Mouse (Mus musculus) C2C12 (cell line): ENCODE results near the gene Dppa5a. TPM values are rescaled to one million over a fixed set of nuclear protein-coding genes. Genes with fewer than 3 reads are reported as not detected.

Experiments
- H3K27me3 ChIP-seq: one replicate; pipeline ENCODE4 v1.6.1; 2011; ENCODE audit not compliant: control insufficient read depth, insufficient read depth, insufficient read length
- H3K36me3 ChIP-seq: one replicate; pipeline ENCODE4 v1.6.1; 2011; ENCODE audit not compliant: control insufficient read depth, insufficient read depth
- H3K4me3 ChIP-seq: one replicate; pipeline ENCODE4 v1.5.1; 2011; ENCODE audit warnings: mild to moderate bottlenecking, control low read depth; ENCODE audit not compliant: poor library complexity, insufficient read depth, severe bottlenecking
- H3K79me2 ChIP-seq: one replicate; pipeline ENCODE4 v1.6.1; 2011; ENCODE audit not compliant: control insufficient read depth, insufficient read depth
- H3K79me3 ChIP-seq: one replicate; pipeline ENCODE4 v1.6.1; 2011; ENCODE audit warnings: low read depth, control low read depth
- H3ac ChIP-seq: one replicate; pipeline ENCODE3; 2011; ENCODE audit warnings: low read depth; ENCODE audit not compliant: control insufficient read depth, insufficient read length
- CEBPB ChIP-seq: IDR thresholded peaks from one replicate; pipeline ENCODE4 v1.6.1; 2011; ENCODE audit warnings: low read depth, mild to moderate bottlenecking, control low read depth, moderate library complexity
- CTCF ChIP-seq: IDR thresholded peaks from one replicate; pipeline ENCODE4 v1.5.1; 2011; ENCODE audit not compliant: control insufficient read depth, insufficient read depth, insufficient read length
- FOSL1 ChIP-seq: IDR thresholded peaks from one replicate; pipeline ENCODE4 v1.8.0; 2011; ENCODE audit warnings: mild to moderate bottlenecking, low read length; ENCODE audit not compliant: poor library complexity, insufficient read depth, severe bottlenecking
- MAX ChIP-seq: IDR thresholded peaks from one replicate; pipeline ENCODE4 v1.6.1; 2011; ENCODE audit warnings: mild to moderate bottlenecking, control low read depth
- MYOD1 ChIP-seq: IDR thresholded peaks from one replicate; pipeline ENCODE4 v1.6.1; 2011; ENCODE audit warnings: low read depth; ENCODE audit not compliant: control insufficient read depth, insufficient read length
- MYOG ChIP-seq: IDR thresholded peaks from one replicate; pipeline ENCODE4 v1.6.1; 2011; ENCODE audit not compliant: control insufficient read depth, insufficient read length; ENCODE audit errors: extremely low read depth
- USF1 ChIP-seq: IDR thresholded peaks from one replicate; pipeline ENCODE4 v1.6.1; 2011; ENCODE audit warnings: low read depth, mild to moderate bottlenecking, control low read depth, moderate library complexity
- polyA plus RNA-seq: library from polyadenylated mRNA; unstranded; fragments of >200 nt; fragmentation: generic; extraction: Trizol; gene quantifications from one replicate; pipeline ENCODE4 v1.2.1, GENCODE M21; 2012; ENCODE audit warnings: missing spikeins

Gene Dppa5a
- polyA plus RNA-seq, 1 experiment, result 0.34 TPM

- TF ChIP-seq USF1 (no peak), MAX (no peak)
- no peak overlapping the region for H3ac ChIP-seq
- H3K27me3 ChIP-seq, result no peaks in the 10 kb centered on the region
- no peaks in the 10 kb centered on the region for H3K36me3 ChIP-seq
- no peak overlapping the region for H3K4me3 ChIP-seq
- no peaks in the 10 kb centered on the region for H3K79me3 ChIP-seq
- H3K79me2 ChIP-seq, result no peaks in the 10 kb centered on the region
Observed at GRCm38 (mm10) chr9:78369349-78369748, 1.4 kb upstream of the Dppa5a start.

DNA sequence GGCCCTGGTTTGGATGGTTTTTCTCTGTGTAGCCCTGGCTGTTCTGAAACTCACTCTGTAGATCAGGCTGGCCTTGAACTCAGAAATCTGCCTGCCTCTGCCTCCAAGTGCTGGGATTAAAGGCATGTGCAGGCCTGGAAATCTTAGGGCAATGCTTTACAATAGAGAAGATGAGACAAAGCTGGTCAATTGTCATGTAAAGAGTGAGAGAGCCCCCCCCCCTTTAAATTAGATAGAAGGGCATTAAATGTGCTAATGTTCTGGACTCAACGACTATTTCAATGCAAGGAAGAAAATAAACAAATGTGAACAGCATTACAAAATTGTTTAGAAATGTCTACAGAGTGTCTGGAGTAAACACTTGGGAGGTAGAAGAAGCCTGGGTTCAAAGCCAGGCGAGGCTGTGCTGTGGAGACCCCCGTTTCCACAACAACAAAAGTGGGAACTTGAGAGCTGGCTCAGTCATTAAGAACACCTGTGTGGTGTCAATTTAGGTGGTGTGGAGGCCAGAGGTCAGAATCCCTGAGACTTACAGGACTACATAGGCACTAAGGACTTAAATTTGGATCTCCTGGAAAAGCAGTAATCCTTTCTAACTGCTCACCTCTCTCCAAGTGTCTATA is 805 bp upstream of the Dppa5a start:
- Histone ChIP-seq H3K79me2 (no peaks in the 10 kb centered on the region), H3ac (no peak overlapping the region), H3K27me3 (no peaks in the 10 kb centered on the region), H3K4me3 (no peak overlapping the region), H3K36me3 (no peaks in the 10 kb centered on the region), H3K79me3 (no peaks in the 10 kb centered on the region)
- no peak for TF ChIP-seq MYOD1
- no peak for TF ChIP-seq MYOG
- TF ChIP-seq CEBPB, result no peak
- TF ChIP-seq FOSL1, result no peak
- no peak for TF ChIP-seq MAX
- TF ChIP-seq CTCF, result no peak
- no peak for TF ChIP-seq USF1

GRCm38 (mm10) chr9:78365850-78366544 is 2.0 kb downstream of the Dppa5a start:
- no peaks in the 10 kb centered on the region for H3K36me3 ChIP-seq
- no peaks in the 10 kb centered on the region for H3K79me2 ChIP-seq
- H3K27me3 ChIP-seq, result no peaks in the 10 kb centered on the region
- H3K4me3 ChIP-seq, result no peak overlapping the region
- TF ChIP-seq CEBPB (no peak), MYOG (no peak), CTCF (no peak), FOSL1 (no peak), MAX (no peak), USF1 (no peak), MYOD1 (no peak)
- no peak overlapping the region for H3ac ChIP-seq
- no peaks in the 10 kb centered on the region for H3K79me3 ChIP-seq

DNA sequence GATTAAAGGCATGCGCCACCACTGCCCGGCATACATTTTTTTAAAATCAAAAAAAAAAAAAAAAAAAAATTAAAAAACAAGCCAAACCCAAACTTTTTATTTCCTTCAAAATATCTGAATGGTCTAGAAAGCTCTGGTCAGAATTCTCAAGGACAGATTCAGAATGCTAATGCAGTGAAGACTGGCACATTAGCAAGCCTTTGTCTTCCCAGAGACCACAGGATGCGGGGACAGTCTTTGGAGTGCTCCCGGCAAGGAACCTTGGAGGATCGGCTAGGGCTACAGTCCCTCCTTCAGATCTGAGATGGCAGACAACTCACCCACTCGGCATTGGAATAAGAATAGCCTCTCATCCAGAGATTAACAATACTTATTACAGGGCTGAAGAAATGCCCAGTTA is 3.3 kb downstream of the Dppa5a start:
- Histone ChIP-seq H3K79me3 (no peaks in the 10 kb centered on the region), H3K27me3 (no peaks in the 10 kb centered on the region), H3K36me3 (no peaks in the 10 kb centered on the region), H3K4me3 (no peak overlapping the region), H3K79me2 (no peaks in the 10 kb centered on the region), H3ac (no peak overlapping the region)
- no peak for TF ChIP-seq USF1
- no peak for TF ChIP-seq FOSL1
- no peak for TF ChIP-seq CEBPB
- TF ChIP-seq MYOG, result no peak

DNA sequence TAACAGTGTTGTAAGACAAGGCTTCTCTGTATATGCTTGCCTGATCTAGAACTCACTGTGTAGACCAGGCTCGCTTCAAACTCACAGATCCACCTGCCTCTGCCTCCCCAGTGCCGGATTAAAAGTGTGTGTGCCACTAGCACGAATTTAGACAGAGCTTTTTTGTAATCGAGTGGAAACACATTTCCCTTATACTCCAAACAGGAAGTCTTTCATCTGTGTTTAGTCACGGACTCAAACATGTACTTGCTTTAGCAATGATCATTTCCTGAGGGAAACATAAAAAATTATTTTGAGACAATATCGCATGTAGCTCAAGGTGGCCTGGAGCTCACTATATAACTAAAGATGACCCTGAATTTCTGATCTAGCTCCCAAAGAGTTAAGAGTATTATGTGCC is 4.6 kb downstream of the Dppa5a start:
- H3ac ChIP-seq, result no peak overlapping the region
- no peaks in the 10 kb centered on the region for H3K79me3 ChIP-seq
- no peak for TF ChIP-seq CTCF
- no peak for TF ChIP-seq MYOD1
- no peak for TF ChIP-seq USF1
- TF ChIP-seq MYOG, result no peak
- no peak for TF ChIP-seq MAX
- TF ChIP-seq FOSL1, result no peak
- TF ChIP-seq CEBPB, result no peak
- no peaks in the 10 kb centered on the region for H3K27me3 ChIP-seq
- no peaks in the 10 kb centered on the region for H3K79me2 ChIP-seq
- no peaks in the 10 kb centered on the region for H3K36me3 ChIP-seq
- H3K4me3 ChIP-seq, result no peak overlapping the region

DNA sequence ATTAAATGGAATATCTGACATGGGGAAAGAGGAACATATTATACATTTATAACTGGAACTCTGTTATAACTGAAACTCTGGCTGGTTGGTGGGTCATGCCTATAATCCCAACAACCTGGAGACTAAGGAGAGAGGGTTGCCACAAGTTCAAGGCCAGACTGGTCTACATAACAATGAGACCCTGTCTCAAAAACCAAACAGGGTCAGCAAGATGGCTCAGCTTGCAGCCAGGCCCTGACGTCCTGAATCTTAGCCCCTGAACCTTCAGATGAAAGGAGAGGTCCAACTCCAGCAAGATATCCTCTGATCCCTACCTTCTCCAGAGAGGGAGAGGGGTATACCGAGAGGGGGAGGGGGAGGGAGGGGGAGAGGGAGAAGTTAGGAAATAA is 7.5 kb downstream of the Dppa5a start:
- no peaks in the 10 kb centered on the region for H3K36me3 ChIP-seq
- H3K79me3 ChIP-seq, result no peaks in the 10 kb centered on the region
- no peaks in the 10 kb centered on the region for H3K79me2 ChIP-seq
- TF ChIP-seq MYOD1 (no peak), CEBPB (no peak), FOSL1 (no peak), USF1 (no peak), CTCF (no peak), MAX (no peak), MYOG (no peak)
- no peaks in the 10 kb centered on the region for H3K27me3 ChIP-seq
- H3K4me3 ChIP-seq, result no peak overlapping the region
- no peak overlapping the region for H3ac ChIP-seq
